Mouse (Mus musculus) thymus, adult 18-20 months (tissue): ENCODE measurements around the gene Prx.

Experiments
- DNase-seq, 2 experiments: peaks; one replicate each; pipeline ENCODE4 v3.0.0; 2022; ENCODE audit warnings: mixed read lengths in 2 of 2

Gene Prx

DNA sequence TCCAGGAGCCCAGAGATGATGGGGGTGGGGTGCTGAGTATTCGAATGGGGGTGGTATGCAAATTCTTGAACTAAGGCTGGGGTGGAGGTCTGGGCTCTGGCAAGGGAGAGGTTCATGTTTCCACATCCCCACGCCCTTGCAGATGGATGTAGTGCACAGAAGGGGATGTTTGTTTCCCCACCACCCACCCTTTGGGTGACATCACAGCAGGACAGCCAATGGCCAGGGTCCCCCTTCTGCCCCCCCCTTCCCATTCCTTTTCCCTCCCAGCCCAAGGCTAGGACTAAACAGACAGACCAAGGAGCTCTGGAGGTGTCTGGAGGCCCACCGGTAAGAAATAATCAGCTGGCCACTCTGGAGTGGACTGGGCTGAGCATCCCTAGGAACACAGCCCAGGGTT, at the start of gene Prx:
Gene Prx (plus strand): TSS at position 289 of the 400 bp plus-strand sequence.
- no peak for DNase-seq

DNA sequence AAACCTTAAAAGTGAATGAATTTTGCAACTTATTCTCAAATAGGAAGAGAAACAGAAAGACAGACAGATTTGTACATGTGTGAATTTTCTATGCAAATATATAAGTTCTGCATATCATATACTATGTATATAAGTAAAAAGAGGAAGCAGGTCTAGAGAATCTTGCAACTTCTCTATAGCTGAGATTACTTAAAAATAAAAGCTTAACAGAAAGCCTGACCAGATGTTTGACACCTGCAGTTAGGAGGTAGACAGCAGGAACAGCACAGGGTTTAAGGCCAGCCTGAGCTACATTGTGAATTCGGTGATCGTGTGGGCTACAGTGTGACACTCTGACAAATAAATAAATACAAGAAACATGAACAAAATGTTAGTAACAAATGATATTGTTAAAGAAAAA, 47.8 kb upstream of the Prx start:
- no peak for DNase-seq

DNA sequence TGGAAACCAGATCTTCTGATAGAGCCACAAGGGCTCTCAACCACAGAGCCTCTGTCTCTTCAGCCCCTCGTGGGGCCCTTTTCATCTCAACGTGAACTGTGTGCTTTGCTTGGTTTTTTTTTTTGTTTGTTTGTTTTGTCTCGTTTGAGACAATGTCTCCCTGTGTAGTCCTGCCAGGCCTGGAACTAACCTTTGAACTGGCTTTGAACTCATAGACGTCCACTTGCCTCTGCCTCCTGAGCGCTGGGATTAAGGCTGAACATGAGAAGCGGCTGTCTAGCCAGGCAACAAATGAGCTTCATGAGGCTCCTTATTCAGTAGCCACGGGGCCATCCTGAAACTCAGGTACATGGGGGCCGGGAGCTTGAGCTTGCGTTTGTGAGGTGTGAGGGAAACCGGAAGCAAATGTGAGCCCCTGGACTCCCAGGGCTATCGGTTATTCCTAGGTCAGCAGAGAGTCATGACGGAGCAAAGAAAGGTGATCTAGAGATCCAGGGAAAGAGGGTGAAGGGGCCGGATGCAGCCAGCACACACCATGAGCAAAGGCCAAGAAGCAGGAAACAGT, 46.8 kb upstream of the Prx start:
- DNase-seq, result no peak

DNA sequence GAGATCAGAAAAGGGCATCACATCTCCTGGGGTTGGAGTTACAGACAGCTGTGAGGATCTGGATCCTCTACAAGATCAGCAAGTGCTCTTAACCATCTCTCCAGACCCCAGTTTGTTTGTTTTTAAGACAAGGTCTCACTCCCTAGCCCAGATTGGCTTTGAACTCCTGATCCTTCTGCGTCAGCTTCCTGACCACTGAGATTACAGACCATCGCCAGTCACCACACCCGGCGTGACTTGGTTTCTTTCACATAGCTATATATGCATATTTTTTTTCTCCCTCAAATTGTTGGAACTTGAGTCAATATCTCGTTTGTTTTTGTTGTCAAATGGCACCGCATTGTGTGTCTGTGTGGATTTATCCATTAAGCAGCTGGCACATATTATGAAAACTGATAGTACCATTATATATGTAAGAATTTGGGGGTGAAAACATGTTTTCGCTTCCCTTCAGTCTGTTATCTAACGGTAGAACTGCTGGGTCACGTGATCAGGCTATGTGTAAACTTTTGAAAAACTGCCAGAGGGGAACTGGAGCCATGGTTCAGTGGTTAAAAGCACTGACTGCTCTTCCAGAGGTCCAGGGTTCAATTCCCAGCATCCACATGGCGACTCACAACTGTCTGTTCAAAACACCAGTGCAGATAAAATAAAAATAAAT, 44.5 kb upstream of the Prx start:
- no peak for DNase-seq

DNA sequence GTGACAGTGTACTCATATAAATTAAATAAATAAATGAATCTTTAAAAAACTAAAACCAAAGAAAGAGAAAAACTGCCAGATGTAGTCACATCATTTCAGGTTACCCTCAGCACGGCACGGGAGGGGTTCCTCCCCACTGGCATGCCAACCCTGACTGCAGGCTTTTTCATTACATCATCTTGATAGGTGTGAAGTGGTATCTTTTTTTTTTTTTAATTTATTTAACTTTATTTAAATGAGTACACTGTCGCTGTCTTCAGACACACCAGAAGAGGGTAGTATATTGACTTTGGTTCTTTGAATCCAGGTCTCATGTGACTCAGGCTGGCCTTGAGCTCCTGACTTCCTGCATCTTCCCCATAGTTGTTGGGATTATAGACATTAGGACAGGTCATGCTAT, 43.9 kb upstream of the Prx start:
- DNase-seq, result no peak

DNA sequence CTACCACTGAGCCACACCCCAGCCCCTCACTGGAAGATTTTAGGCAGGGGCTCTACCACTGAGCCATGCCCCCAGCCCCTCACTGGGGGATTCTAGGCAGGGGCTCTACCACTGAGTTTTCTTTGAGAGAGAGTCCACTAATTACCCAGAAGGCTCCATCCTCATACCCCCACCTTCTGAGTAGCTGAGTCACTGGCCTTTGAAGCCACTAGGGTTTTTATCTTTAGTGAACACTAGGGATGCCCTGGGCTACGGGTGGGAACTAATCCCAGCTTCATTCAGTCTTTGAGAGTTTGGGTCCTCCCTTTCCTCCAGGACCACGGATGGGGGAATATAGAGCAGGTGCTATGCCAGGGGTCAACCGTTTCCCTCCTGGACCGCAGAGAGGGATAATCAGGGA, 40.5 kb upstream of the Prx start:
- no peak for DNase-seq

DNA sequence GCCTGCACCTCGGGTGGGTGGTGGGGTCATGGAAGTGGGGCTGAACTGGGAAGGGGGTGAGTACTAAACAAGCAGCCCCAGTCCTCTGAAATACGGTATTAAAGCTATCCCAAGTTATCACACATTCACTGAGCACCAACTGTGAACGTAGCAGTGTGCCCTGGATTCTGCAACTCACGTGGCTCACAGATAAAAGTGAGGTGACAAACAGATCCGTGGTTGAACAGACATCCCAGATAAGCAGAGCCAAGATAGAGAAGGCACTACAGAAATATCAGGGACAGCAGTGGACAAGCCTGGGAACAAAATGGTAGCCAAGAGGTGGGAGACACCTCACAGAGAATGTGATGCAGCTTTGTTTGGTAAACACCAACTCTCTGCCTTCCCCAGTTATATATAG, 39.5 kb upstream of the Prx start:
- no peak for DNase-seq

DNA sequence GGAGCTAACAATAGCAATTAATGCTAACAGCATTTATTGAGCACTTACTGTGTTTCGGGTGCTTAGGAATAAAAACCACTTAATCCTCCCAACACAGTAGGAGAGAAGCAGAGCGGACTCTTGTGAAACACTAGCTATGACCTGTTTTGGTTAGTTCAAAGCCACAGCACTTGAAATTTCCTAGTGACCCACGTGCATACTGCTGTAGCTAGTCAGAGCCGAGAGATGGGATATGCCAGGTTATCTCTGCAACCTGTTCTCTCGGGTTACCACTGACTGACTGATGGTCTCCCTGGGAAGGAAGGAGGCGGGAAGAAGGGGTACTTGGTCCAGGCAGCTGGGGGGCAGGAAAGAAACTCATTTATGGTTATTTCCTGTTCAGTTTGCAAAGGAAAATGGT, 38.6 kb upstream of the Prx start:
- DNase-seq, result no peak

DNA sequence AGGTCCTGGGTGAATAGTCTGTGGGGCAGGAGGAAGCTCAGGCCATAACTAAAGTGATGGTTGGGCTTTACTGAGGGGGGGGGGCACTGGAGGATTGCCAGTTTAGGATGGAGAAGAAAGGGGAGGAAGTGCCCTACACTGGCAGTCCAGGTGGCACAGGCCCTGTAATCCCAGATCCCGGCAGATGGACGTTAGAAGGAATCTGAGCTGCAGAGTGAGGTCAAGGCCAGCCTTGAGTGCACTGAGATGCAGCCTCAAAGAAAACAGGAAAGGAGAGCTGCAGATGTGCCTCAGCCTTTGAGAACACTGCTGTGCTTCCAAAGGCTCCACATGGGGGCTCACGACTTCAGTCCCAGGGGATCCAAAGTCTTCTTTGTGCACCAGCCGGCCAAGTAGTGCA, 31.5 kb upstream of the Prx start:
- no peak for DNase-seq

DNA sequence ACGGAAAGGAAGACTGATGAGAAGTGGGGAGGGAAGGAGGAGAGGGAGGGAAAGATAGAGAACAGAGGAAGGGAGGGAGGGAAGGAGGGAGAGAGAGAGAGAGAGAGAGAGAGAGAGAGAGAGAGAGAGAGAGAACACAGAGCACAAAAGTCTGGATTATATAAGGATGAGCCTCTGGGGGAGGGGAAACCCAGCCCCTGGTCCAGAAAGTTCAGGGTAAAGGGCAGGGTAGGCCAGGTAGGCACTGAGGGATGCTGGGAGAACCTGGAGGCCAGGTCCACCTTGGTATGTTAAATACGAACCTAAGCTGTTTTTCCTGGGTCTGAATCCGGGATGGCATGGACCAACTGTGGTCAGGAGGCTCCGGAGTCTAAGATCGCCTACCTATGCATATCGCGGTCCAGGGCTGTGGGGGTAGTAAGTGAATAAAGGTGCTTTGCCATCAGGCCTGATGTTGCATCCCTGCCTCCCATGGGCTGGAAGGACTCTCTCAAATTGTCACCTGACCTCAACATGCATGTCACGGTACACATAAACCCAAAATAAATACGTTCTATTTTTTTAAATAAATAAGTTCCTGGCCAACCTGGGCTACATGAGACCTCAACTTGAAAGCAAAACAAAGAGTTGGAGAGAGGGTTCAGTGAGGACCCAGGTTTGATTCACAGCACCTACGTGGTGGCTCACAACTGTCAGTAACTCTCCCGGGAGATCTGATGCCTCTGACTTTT, 27.6 kb upstream of the Prx start:
- DNase-seq, result no peak

DNA sequence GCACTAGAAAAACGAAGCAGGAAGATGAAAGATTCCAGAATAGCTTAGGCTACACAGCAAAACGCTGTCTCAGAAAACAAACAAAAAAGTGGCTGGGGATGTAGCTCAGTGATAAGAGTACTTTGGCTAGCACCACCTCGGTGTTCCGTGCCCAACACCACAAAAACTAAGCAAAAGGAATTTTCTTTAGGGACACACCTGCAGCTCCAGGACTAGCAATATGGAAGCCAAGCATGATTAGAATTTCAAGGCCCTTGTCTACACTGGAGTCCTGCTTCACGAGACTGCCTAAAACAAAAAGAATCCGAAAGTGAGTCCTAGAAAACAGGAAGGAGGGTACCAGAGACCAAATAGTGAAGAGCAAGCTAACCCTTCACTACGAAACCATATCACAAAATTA, 26.5 kb upstream of the Prx start:
- DNase-seq, result no peak

DNA sequence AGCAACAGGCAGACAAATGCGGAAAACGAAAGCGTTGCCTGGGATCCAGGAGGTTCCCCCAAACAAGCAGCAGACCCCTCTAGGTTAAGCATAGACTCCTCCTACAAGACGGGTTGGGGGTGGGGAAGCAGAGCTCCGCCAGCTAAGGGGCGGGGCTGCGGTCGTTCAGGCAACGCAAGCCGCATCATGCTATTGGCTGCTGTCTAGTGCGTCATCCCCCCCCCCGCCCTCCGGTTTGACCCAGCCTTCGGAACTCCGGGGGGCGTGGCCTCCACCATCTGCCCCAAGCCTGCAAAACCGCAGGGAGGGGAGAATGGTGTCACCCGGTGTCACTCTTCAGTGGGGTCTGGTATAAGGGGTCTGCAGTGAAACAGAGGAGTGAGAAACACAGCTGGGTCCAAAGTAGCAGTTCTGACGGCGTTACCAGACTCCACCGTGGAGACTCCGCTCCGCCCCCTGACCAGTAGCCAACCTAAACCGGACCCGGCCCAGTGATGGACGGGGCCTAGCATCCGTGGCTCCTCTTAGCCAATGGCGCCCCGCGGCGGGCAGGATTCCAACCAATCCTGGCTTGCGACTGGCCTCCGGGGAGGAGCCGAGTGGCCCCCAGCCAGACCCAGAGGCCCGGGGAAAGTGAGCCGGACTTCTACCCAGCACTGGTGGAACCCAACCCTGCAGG, 25.8 kb upstream of the Prx start, which contains the start of gene Sertad3:
Gene Sertad3 (plus strand): TSS at position 613 of the 679 bp plus-strand sequence.
- DNase-seq, result peak; percentile 95 to 98

DNA sequence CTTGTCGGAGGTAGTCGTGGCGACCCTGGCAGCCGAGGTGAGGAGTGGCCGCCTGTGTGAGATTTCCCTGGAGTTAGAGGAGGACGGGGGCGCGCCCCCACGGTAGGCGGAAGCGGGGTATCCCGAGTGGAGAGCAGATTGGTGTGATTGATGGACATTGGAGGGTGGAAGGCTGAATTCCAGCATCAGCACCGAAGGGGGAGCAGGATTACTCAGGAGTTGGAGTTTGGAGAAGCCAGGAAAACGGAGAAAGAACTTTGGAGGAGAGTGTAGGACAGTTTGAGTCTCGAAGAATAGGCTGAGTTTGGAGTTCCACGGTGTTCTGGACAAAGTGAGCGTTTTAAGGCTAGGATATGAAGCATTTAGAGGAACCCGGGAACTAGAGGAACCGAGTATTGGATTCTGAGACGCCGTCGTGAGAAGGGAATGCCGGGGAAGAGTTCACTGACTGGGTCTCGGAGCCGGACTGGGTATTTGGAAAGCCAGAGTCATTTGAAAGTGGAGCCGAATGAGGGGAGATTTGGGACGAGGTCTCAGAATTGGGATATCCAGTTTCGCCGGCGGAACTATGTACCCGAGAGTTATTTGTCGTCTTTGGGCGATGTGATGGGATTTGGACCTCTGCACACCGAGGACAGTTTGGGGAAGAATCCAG, 25.2 kb upstream of the Prx start:
- DNase-seq, result no peak

DNA sequence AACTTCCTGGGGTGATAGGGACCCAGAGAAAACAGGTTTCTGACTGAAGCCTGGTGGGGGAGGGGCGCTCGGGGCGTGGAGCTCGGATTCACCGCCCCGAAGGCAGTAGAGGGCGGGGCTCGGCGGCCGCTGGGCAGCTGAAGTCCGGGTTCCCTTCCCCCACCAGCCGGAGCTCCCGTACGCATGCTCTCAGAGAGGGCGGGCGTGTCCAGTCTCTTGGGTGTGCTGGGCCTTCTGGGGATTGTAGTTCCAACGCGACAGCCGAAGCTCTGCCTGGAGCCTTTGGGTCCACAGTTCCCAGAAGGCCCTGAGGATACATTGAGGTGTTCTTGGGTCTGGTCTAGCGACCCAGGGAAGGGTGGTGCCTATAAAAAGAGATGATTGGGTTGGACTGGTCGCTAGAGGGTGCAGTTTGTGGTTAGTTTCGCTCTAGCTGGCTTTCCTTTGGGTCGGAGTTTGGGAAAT, 24.6 kb upstream of the Prx start:
- peak; percentile 92 to 94 for DNase-seq

DNA sequence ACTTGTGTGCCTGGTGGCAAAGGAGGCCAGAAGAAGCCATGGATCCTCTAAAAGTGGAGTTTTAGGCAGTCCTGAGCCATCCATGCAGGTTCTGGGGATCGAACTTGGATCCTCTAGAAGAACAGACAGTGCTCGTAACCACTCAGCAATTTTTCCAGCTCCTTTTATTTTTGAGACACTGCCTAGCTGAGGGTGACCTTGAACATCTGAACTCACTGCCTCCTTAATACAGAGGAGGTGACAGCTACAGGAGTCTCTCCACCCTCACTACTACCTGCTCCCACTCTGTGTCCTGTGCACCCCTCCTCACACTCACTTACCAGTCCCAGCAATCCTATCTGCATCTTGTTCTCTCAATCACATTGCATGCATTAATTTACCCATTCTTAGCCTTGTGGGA, 23.5 kb upstream of the Prx start:
- no peak for DNase-seq

DNA sequence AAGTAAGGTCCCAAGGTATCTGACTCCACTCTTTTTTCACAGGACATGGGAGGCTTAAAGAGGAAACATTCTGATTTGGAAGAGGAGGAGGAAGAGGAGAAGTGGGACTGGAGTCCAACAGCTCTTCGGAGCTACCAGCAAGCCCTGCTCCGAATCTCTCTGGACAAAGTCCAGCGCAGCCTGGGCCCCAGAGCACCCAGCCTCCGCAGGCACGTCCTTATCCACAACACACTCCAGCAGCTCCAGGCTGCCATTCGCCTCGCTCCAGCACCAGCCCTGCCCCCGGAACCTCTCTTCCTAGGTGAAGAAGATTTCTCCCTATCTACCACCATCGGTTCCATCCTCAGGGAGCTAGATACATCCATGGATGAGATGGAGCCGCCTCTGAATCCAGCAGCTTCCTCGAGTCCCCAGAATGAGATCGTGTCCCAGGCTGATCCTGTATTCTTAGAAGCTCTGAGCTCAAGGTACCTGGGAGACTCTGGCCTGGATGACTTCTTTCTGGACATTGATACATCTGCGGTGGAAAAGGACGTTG, 23.0 kb upstream of the Prx start:
- no peak for DNase-seq

DNA sequence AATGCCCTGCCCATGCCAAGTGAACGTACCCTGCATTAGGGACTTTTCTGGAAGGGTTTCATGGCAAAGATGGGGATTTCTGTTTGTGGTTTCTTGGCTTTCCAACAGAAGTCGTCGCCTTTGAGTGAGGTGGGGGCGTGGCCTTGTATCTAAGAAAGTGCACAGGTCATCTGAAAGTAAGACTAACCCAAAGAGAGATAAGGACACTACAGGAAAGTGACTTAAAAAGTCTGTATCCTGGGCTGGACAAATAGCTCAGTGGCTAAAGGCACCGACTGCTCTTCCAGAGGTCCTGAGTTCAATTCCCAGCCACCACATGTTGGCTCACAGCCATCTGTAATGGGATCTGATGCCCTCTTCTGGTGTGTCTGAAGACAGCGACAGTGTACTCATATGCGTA, 20.6 kb upstream of the Prx start:
- DNase-seq, result no peak

DNA sequence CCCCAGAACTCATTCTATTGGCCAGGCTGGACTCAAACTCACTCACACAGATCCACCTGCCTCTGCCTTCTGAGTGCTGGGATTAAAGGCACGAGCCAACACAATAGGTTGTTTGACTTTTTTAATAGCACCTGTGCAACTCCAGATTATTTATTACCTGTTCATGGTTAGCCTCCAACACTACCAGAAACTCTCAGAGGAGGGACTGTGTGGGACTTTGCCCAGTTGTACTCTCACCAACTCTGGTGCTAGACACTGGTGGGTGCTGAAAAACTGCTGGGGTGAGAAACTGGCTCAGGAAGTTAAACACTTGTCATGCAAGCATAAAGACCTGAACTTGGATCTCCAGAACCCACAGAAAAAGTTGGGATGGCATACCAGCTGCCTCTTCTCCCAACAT, 19.4 kb upstream of the Prx start:
- DNase-seq, result no peak

DNA sequence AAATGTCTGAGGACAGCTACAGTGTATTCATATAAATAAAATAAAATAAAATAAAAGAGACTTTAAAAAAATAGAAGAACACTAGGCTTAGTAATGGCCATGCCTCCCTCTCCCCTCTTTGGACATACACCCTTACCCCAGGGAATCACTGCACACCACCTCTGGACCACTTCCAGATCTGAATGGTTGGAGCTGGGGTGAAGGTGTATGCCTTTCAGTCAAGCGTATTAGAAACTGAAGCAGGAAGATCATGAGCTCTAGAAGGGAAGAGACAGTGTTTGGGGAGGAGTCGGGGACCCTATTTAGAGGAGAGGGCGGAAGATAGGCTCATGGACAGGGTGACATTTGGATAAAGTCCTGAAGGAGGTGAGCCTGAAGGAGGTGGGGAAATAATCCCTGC, 18.6 kb upstream of the Prx start:
- DNase-seq, result no peak

DNA sequence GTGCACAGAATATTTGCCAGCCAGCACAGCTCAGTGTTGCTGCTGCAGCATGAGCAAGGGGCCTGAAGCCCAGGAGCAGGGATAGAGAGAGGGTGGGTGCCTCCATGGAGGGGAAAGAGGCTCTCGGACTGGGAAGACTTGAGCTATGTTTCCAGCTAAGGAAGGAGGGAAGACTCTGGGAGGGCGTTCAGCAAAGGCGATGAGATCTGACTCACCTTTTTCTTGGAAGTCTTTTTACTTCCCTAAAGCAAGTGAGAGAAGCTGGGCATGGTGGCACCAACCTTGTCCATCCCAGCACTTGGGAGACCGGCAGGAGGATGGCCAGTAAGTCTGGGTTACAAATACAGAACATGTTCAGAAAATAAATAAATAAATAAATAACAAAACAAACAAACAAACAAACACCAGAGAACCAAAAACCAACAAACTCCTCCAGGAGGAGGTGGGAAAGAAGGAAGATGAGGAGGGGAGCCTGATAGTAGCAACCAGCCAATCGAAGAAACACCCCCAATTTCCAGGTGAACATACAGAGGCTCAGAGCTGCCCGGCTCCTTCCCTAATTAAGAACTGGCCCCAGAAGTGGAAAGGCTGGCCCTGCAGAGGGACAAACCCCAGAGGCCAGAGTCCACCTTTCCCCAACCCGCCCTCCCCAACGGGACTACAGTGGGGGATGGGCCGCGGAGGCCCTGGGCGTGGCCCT, 18.0 kb upstream of the Prx start:
- no peak for DNase-seq

DNA sequence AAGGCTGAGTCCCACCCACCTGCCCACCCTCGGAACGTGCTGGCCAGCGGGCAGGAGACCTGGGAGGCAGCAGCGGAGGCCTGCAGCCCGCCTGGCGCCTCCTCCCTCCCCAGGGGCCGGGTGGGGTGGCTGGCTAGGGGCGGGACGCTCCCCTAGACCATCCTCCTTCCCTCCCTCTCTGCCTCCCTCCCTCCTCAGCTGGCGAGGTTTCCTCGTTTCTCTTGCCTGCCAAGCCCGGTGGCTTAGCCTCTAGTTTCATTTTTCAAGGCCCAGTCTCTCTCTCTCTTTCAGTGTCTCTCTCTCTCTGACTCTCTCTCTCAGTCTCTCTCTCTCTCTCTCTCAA, 17.5 kb upstream of the Prx start:
- peak; percentile 70 to 72 for DNase-seq

DNA sequence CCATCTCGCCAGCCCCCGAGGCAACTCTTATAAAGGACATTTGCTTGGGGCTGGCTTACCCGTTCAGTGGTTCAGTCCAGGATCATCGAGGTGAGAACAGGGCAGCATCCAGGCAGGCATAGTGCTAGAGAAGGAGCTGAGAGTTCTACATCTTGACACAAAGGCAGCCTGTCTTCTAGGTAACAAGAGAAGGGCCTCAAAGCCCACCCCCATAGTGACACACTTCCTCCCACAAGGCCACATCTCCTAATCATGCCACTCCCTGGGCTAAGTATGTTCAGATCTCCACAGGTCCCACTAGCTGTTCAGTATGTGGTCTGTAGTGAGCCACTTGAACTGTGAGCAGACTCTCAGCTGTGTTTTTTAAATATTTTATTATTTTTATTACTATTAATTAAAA, 15.3 kb upstream of the Prx start:
- no peak for DNase-seq
